Mouse (Mus musculus): ENCODE measurements around the gene Vmn1r198. TPM values are rescaled to one million over a fixed set of nuclear protein-coding genes. Genes with fewer than 3 reads are reported as not detected.

Gene Vmn1r198
- total RNA-seq (2023) = not detected

DNA sequence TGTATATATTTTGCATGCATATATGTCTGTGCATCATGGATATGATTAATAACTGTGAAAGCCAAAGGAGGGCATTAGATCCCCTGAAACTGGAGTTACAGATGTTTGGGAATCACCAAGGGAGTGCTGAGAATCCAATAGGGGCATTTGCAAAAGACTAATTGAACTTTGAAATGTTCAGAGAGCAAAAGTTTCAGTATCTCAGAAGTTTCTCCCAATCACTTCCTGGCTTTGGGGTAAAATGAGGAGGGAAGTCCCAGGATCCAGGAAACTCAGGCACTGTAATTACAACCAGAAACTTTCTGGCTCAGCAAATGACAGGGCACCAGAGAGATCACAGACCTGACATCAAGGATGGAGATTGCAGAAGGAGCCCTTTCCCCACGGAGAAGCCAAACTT, at the start of gene Vmn1r198:
Vmn1r198 (plus strand) TSS at position 301 of the 400 bp plus-strand sequence.

GRCm38 (mm10) chr13:22324289-22324688, 25.9 kb upstream of the Vmn1r198 start, which contains the start of gene Vmn1r197:
TSS of gene Vmn1r197 (plus strand) at chr13:22324589.

GRCm38 (mm10) chr13:22379518-22379917, 29.4 kb downstream of the Vmn1r198 start, which contains the start of gene Vmn1r199:
TSS of gene Vmn1r199 (plus strand) at chr13:22379818.

DNA sequence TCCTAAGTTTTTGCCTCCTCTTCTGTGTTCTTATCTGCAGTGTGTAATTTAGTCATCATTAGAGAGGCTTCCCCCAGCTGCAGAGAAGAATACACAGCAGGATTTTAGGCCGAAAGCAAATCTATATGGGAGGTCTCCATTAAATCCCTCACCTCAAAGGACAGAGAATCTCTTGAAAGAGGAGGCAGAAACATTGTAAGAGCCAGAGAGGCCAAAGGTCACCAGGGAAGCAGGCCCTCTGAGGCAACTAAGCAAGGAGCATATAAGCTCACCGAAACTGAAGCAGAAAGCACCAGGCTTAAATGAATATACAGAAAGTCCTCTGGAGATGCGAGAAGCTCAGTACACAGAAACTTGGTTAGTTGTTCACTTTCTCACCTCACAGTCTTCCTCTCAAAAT, 39.9 kb downstream of the Vmn1r198 start, which contains the start of gene Vmn1r200:
Vmn1r200 (plus strand) TSS at position 301 of the 400 bp plus-strand sequence.

Other genes with a start within 250 kb of the Vmn1r198 start
- gene Vmn1r189, start 244.5 kb upstream of the Vmn1r198 start, total RNA-seq (2023) = not detected
- gene Vmn1r191, start 166.4 kb upstream of the Vmn1r198 start, total RNA-seq (2023) = not detected
- not detected for gene Vmn1r192, start 159.2 kb upstream of the Vmn1r198 start, total RNA-seq (2023)
- gene Vmn1r193, start 127.2 kb upstream of the Vmn1r198 start, total RNA-seq (2023) = not detected
- not detected for gene Vmn1r194, start 106.1 kb upstream of the Vmn1r198 start, total RNA-seq (2023)
- gene Vmn1r195, start 79.8 kb upstream of the Vmn1r198 start, total RNA-seq (2023) = not detected
- not detected for gene Vmn1r196, start 60.4 kb upstream of the Vmn1r198 start, total RNA-seq (2023)
- not detected for gene Vmn1r197, start 25.8 kb upstream of the Vmn1r198 start, total RNA-seq (2023)
- gene Vmn1r199, start 29.5 kb downstream of the Vmn1r198 start, total RNA-seq (2023) = not detected
- gene Vmn1r200, start 40.0 kb downstream of the Vmn1r198 start, total RNA-seq (2023) = not detected
- gene Vmn1r201, start 121.6 kb downstream of the Vmn1r198 start, total RNA-seq (2023) = not detected
- gene Vmn1r202, start 155.0 kb downstream of the Vmn1r198 start, total RNA-seq (2023) = 0.15 TPM
- not detected for gene Vmn1r203, start 167.8 kb downstream of the Vmn1r198 start, total RNA-seq (2023)
- gene Vmn1r204, start 202.8 kb downstream of the Vmn1r198 start, total RNA-seq (2023) = not detected
- gene Vmn1r205, start 242.6 kb downstream of the Vmn1r198 start, total RNA-seq (2023) = not detected

Data from CD4-positive naive resting alpha-beta T cell, adult 76 days (primary cell).